Mouse (Mus musculus): ENCODE data around the gene Ptprt. TPM values are rescaled to one million over a fixed set of nuclear protein-coding genes. Genes with fewer than 3 reads are reported as not detected.

Gene Ptprt
- total and polyA plus RNA-seq, 3 experiments, result 0.76 TPM; not detected in 2

GRCm38 (mm10) chr2:161511101-161511759 is 1149.7 kb downstream of the Ptprt start:
- dilution Hi-C loops (cut with MboI; ENCODE audit: extremely low pct_ligation_motif_present, extremely low pct_unique_long_range_greater_than_20kb, low sequenced_read_pairs), result no loop called here
- no peaks in the 10 kb centered on the region for H3K4me1 ChIP-seq (ENCODE audit: control insufficient read depth in 1 of 2, insufficient read depth in 2 of 2)
- H3K27ac ChIP-seq (ENCODE audit: insufficient read depth, low read depth), result no peak overlapping the region
- no peak overlapping the region for H3K9ac ChIP-seq (ENCODE audit: insufficient read depth, low read depth)
- TF ChIP-seq CTCF (conservative IDR thresholded peaks at IDR 0.05 in 1 of 2, IDR thresholded peaks at IDR 0.05 in 1 of 2; ENCODE audit: low read depth in 2 of 2, low read length in 2 of 2), result no peak
- TF ChIP-seq NRF1 (IDR thresholded peaks at IDR 0.05; ENCODE audit: low read depth, low read length), result no peak
- TF ChIP-seq MAZ (IDR thresholded peaks at IDR 0.05; ENCODE audit: low read depth, low read length), result no peak
- no peak for TF ChIP-seq HCFC1 (IDR thresholded peaks at IDR 0.05; ENCODE audit: low read depth, low read length)
- no peak for TF ChIP-seq SMC3 (IDR thresholded peaks at IDR 0.05; ENCODE audit: low read depth, low read length)
- no peak for TF ChIP-seq RCOR1 (conservative IDR thresholded peaks at IDR 0.05; ENCODE audit: low read depth, low read length)
- peaks cover 58% of the 10 kb centered on the region for H3K9me3 ChIP-seq (replicated peaks; ENCODE audit: low read length)
- no peaks in the 10 kb centered on the region for H3K27me3 ChIP-seq (replicated peaks)
- no peaks in the 10 kb centered on the region for H3K36me3 ChIP-seq (replicated peaks in 1 of 2; ENCODE audit: control insufficient read depth in 1 of 2, insufficient read depth in 1 of 2, low read length in 1 of 2)
- no peak for DNase-seq (ENCODE audit: extremely low read depth)
- H3K4me2 ChIP-seq (ENCODE audit: insufficient read depth, low read depth, poor library complexity, severe bottlenecking), result no peak overlapping the region
- no peak overlapping the region for H3K4me3 ChIP-seq (replicated peaks in 1 of 3; ENCODE audit: low read depth in 2 of 3, low read length in 2 of 3, poor library complexity in 1 of 3)
- in situ Hi-C loops (cut with MboI; ENCODE audit: low pct_ligation_motif_present, low pct_unique_long_range_greater_than_20kb, low sequenced_read_pairs), result no loop called here
- no peaks in the 10 kb centered on the region for H3K79me2 ChIP-seq (replicated peaks; ENCODE audit: control insufficient read depth, extremely low read depth, insufficient read depth, poor library complexity, severe bottlenecking)

- no peak for DNase-seq (ENCODE audit: extremely low read depth)
- dilution Hi-C loops (cut with MboI; ENCODE audit: extremely low pct_ligation_motif_present, extremely low pct_unique_long_range_greater_than_20kb, low sequenced_read_pairs), result no loop called here
- peaks cover 74% of the 10 kb centered on the region for H3K9me3 ChIP-seq (replicated peaks; ENCODE audit: low read length)
- no peak overlapping the region for H3K4me2 ChIP-seq (ENCODE audit: insufficient read depth, low read depth, poor library complexity, severe bottlenecking)
- H3K4me1 ChIP-seq (ENCODE audit: control insufficient read depth in 1 of 2, insufficient read depth in 2 of 2), result no peaks in the 10 kb centered on the region
- no peaks in the 10 kb centered on the region for H3K79me2 ChIP-seq (replicated peaks; ENCODE audit: control insufficient read depth, extremely low read depth, insufficient read depth, poor library complexity, severe bottlenecking)
- no peak overlapping the region for H3K9ac ChIP-seq (ENCODE audit: insufficient read depth, low read depth)
- H3K27me3 ChIP-seq (replicated peaks), result no peaks in the 10 kb centered on the region
- H3K36me3 ChIP-seq (replicated peaks in 1 of 2; ENCODE audit: control insufficient read depth in 1 of 2, insufficient read depth in 1 of 2, low read length in 1 of 2), result no peaks in the 10 kb centered on the region
- TF ChIP-seq JUND (conservative IDR thresholded peaks at IDR 0.05; ENCODE audit: low read depth, low read length), result no peak
- no peak for TF ChIP-seq MAZ (IDR thresholded peaks at IDR 0.05; ENCODE audit: low read depth, low read length)
- no peak for TF ChIP-seq ZC3H11A (IDR thresholded peaks at IDR 0.05; ENCODE audit: low read depth, low read length)
- TF ChIP-seq JUN (IDR thresholded peaks at IDR 0.05; ENCODE audit: insufficient read depth, low read depth, low read length), result no peak
- no peak for TF ChIP-seq ETS1 (conservative IDR thresholded peaks at IDR 0.05; ENCODE audit: low read depth, low read length)
- no peak for TF ChIP-seq POLR2A (IDR thresholded peaks at IDR 0.05; ENCODE audit: low read depth, low read length)
- no peak for TF ChIP-seq MAFK (IDR thresholded peaks at IDR 0.05; ENCODE audit: insufficient replicate concordance, low read length)
- no peak for TF ChIP-seq HCFC1 (IDR thresholded peaks at IDR 0.05; ENCODE audit: low read depth, low read length)
- no peak for TF ChIP-seq UBTF (IDR thresholded peaks at IDR 0.05; ENCODE audit: low read depth, low read length)
- H3K27ac ChIP-seq (ENCODE audit: insufficient read depth, low read depth), result no peak overlapping the region
- in situ Hi-C loops (cut with MboI; ENCODE audit: low pct_ligation_motif_present, low pct_unique_long_range_greater_than_20kb, low sequenced_read_pairs), result no loop called here
- no peak overlapping the region for H3K4me3 ChIP-seq (replicated peaks in 1 of 3; ENCODE audit: low read depth in 2 of 3, low read length in 2 of 3, poor library complexity in 1 of 3)
Measured at GRCm38 (mm10) chr2:161499097-161499899, 1161.6 kb downstream of the Ptprt start.

Measured in CH12.LX (cell line).